Mouse (Mus musculus) kidney, adult 8-10 months (tissue): ENCODE data around the gene Cbx4.

ENCODE experiments used
- DNase-seq, 2 experiments: peaks; one replicate each; pipeline ENCODE4 v3.0.0; 2022

Gene Cbx4

GRCm38 (mm10) chr11:119055571-119056131 lies 30.4 kb downstream of the Cbx4 start:
- DNase-seq = no peak

- DNase-seq = peak in 1 of 2 experiments; percentile 46
These were observed 31.4 kb downstream of the Cbx4 start for GRCm38 (mm10) chr11:119054351-119055345.

- DNase-seq = no peak
These were observed 32.2 kb downstream of the Cbx4 start for GRCm38 (mm10) chr11:119053738-119054350.

- DNase-seq = peak in 1 of 2 experiments; percentile 67
These were observed 32.8 kb downstream of the Cbx4 start for GRCm38 (mm10) chr11:119053257-119053670.

- no peak for DNase-seq
These were observed 33.3 kb downstream of the Cbx4 start for GRCm38 (mm10) chr11:119052661-119053256.

- DNase-seq = peak in 1 of 2 experiments; percentile 55
These were observed 33.9 kb downstream of the Cbx4 start for GRCm38 (mm10) chr11:119051927-119052660.

- DNase-seq = no peak
These were observed 34.6 kb downstream of the Cbx4 start for GRCm38 (mm10) chr11:119051426-119051825.

GRCm38 (mm10) chr11:119050361-119050760 lies 35.7 kb downstream of the Cbx4 start:
- no peak for DNase-seq

GRCm38 (mm10) chr11:119048133-119048510 lies 37.9 kb downstream of the Cbx4 start:
- no peak for DNase-seq

- DNase-seq = no peak
These were observed 38.5 kb downstream of the Cbx4 start for GRCm38 (mm10) chr11:119047261-119048132.

GRCm38 (mm10) chr11:119046601-119047245 lies 39.3 kb downstream of the Cbx4 start:
- DNase-seq = peak; percentile 68 to 71

GRCm38 (mm10) chr11:119044551-119045337 lies 41.3 kb downstream of the Cbx4 start:
- DNase-seq = peak; percentile 75 to 80

- DNase-seq = no peak
These were observed 42.1 kb downstream of the Cbx4 start for GRCm38 (mm10) chr11:119043761-119044550.

- DNase-seq = no peak
These were observed 42.8 kb downstream of the Cbx4 start for GRCm38 (mm10) chr11:119043273-119043540.

GRCm38 (mm10) chr11:119042466-119043272 lies 43.4 kb downstream of the Cbx4 start:
- no peak for DNase-seq

GRCm38 (mm10) chr11:119041750-119042465 lies 44.1 kb downstream of the Cbx4 start:
- no peak for DNase-seq

- no peak for DNase-seq
These were observed 44.7 kb downstream of the Cbx4 start for GRCm38 (mm10) chr11:119041325-119041716.
